Mouse (Mus musculus) spleen, embryonic (tissue): ENCODE results near the gene Taok1.

Experiments
- CTCF ChIA-PET: fragments of 350-600 bp; sonication (Branson Sonifier 250); formaldehyde crosslinking; loops from one replicate; lab custom pipeline; 2022; lab: Charles Lee

Gene Taok1

DNA sequence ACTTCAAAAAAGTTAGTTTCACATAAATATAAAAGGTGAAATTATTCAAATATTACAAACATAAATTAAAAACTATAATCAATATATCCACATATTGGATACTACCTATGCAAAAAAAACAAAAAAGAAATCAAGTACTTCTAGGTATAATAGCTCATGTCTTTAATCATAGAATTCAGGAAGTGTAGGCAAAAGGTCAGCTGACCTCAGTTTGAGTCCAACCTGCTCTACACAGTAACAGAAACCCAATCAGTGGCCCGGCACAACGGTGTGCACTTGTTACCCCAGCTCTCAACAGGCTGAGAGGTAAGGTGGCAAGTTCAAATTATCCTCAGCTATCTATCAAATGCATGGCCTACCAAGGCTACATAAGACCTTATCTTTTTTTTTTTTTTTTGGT, 16.8 kb downstream of the Taok1 start:
- CTCF ChIA-PET: interaction anchor here (0.6 to 0.7 kb wide), 4 partner anchors 13 to 602 kb away, joined by 3 to 7 read pairs (median 6); no protein-coding TSS in a partner anchor

GRCm38 (mm10) chr11:77585201-77585600, 22.4 kb downstream of the Taok1 start:
- CTCF ChIA-PET: no interaction called here

DNA sequence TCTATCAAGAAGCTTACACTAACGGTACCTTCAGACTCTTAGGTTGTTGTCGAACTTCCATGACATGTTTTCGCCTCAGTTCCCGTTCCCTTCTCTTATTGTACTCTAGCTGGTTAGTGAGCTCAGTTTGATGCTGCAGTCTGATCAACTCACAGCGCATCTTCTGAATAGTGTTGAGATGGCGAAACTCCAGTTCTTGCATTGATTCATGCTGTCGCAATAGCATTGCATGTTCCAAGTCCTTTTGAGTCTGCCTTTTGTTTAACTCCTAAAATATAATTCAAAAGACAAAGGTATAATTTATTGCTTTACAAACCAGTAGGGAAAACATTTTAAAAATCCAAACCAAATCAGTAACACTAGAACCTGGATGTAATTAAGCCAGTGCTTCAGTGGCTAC, 62.4 kb downstream of the Taok1 start:
- CTCF ChIA-PET: interaction anchor here (0.6 kb wide), 1 partner anchor 31 kb away, joined by 3 read pairs; no protein-coding TSS in a partner anchor

DNA sequence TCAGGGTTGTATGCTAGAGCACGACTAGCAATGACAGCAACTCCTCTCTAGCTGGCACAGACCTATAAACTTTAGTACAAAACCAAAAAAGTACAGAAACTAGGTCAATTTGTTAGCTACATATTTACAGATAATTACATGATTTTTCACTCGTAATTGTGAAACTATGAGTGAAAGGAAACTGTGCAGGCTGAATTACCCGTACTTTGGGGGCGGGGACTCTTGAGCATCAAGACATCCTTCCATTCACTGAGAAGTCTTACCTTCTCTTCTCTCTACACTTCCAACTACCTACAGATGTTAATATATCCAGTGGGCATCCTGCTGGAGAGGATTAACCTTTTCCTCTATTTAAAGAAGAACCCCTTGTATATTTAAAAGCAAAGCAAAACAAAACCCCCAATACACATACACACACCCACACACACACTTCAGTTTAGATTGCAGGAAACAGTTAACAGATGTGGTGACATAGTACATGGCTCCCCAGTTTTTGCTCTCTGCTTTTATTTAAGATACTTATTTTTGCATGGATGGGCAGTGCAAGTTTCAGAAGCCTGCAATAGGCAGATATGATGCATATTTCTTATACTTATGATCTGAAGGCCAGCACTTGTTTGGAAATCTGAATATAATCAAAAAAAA, 75.3 kb downstream of the Taok1 start:
- CTCF ChIA-PET: no interaction called here

GRCm38 (mm10) chr11:77530862-77531261, 76.8 kb downstream of the Taok1 start:
- CTCF ChIA-PET: no interaction called here

GRCm38 (mm10) chr11:77529644-77530043, 78.0 kb downstream of the Taok1 start:
- CTCF ChIA-PET: no interaction called here

- CTCF ChIA-PET: interaction anchor here (1.4 kb wide), 1 partner anchor 72 kb away, joined by 4 read pairs; no protein-coding TSS in a partner anchor
Observed at GRCm38 (mm10) chr11:77528420-77528819, 79.2 kb downstream of the Taok1 start.

- CTCF ChIA-PET: no interaction called here
Observed at GRCm38 (mm10) chr11:77525804-77526486, 81.7 kb downstream of the Taok1 start.

DNA sequence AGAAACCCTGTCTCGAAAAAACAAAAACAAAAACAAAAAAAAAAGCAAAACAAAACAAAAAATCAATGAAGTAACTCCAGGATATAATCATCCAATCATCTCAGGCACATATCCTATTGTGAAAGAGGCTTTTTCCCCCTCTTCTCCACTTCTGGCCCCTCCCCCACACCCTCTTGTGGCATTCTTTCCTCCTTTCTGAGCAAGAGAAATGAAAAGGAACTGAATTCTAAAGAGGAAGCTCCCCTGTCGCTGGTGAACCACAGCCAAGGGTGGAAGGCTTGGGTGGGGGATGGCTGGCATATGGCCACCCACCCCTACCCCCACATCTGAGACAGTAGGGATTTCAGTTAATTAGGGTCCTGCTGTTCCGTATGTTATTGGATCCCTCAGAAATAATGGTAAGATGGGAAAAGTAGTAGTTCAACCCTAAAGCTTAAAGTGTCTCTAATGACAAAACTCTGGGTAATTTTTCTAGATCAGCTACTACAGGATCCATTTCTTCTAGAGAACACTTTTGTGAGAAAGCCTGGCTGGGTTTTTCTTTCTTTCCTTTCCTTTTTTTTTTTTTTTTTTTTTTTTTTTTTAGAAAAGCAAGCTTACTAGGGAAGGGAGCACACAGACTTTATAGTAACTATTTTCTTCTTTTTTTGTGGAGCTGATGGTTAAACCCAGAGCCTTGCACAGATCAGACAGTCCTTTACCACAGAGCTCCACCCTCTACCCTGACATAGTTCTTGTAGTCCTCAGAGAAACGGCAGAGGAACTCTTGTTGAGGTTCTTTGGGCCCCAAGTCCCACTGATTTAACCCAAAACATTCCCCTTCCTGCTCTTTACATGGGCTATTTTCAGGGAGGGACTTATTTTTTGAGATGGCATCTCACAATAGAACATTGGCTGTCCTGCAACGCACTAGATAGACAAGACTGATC, 86.8 kb downstream of the Taok1 start:
- CTCF ChIA-PET: interaction anchor here (0.6 to 1.4 kb wide), 2 partner anchors 14 to 85 kb away, joined by 4 to 7 read pairs; no protein-coding TSS in a partner anchor

GRCm38 (mm10) chr11:77519043-77519442, 88.6 kb downstream of the Taok1 start, which contains the start of gene Gm10392:
Gene Gm10392 (minus strand): TSS chr11:77519198.
- CTCF ChIA-PET: no interaction called here

- CTCF ChIA-PET: no interaction called here
Observed at GRCm38 (mm10) chr11:77518051-77518798, 89.4 kb downstream of the Taok1 start.

- CTCF ChIA-PET: no interaction called here
Observed at GRCm38 (mm10) chr11:77516553-77517425, 90.8 kb downstream of the Taok1 start.

DNA sequence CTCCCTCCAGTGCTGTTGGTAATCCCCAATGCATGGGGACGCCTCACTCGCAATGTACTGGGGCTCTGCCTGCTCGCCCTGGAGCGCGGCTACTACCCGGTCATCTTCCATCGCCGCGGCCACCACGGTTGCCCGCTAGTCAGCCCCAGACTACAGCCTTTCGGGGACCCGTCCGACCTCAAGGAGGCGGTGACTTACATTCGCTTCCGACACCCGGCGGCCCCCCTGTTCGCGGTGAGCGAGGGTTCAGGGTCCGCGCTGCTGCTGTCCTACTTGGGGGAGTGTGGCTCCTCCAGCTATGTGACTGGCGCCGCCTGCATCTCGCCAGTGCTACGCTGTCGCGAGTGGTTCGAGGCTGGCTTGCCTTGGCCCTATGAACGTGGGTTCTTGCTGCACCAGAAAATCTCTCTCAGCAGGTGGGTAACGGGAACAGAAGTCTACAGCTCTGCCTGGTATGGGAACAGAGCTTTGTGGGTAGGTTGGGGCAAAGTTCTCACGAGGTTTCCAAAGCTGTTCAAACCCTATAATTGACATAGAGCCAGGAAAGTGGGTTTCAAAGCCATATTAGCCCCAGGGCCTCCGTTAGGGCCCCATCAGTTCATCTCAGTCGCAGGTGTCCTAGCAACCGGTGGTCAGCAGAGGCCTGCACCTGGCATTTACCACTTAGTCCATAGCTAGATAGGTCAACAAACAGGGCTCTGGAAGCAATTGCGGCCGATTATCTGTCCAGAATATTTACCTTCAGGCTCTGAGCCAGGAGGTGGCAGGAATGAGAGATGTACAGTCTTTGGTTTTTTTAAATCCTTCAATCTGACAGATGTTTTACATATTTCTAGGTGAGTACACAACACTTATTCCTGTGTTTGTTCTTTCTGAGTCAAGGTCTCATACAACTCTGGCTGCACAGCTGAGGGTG, 91.7 kb downstream of the Taok1 start, which contains the start of gene Trp53i13:
TSS of gene Trp53i13 (minus strand) at position 344 of the 916 bp plus-strand sequence.
- CTCF ChIA-PET: interaction anchor here (1.0 kb wide), 1 partner anchor 24 kb away, joined by 4 read pairs; no protein-coding TSS in a partner anchor

DNA sequence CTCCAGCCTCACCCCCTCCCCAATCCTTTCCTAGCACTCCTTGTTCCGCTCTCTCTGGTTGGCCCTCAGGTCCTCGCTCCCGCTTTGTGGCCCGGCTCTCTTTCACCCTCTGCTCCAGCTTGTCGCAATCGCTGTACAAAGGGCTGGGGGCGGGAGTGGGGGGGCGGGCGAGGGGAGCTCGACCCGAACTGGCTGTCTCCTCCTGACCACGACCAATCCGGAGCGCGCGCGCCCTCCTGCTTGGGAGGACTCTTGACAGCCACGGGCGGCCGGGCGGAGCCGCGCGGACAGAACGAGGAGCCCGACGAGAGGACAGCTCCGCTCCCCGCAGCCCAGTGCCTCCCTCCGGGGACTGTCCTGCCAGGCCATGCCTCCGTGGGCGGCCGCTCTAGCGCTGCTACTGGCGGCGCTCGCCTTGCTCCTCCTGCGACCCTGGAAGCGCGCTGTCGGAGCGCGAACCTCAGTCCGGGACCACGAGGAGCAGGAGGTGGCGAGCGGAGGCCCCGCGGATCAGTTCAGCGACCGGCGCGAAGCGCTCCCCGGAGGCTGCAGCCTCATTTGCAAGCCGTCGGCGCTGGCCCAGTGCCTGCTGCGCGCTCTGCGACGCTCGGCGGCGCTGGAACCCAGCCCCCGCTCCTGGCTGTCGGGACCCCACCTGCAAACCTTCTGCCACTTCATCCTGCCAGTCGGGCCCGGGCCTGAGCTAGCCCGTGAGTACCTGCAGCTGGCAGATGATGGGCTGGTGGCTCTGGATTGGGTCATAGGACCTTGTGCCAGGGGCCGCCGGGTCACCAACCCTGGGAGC, 92.6 kb downstream of the Taok1 start, which contains the start of gene Abhd15:
TSS of gene Abhd15 (plus strand) at position 290 of the 805 bp plus-strand sequence.
- CTCF ChIA-PET: interaction anchor here (1.0 kb wide), 1 partner anchor 24 kb away, joined by 4 read pairs; no protein-coding TSS in a partner anchor

DNA sequence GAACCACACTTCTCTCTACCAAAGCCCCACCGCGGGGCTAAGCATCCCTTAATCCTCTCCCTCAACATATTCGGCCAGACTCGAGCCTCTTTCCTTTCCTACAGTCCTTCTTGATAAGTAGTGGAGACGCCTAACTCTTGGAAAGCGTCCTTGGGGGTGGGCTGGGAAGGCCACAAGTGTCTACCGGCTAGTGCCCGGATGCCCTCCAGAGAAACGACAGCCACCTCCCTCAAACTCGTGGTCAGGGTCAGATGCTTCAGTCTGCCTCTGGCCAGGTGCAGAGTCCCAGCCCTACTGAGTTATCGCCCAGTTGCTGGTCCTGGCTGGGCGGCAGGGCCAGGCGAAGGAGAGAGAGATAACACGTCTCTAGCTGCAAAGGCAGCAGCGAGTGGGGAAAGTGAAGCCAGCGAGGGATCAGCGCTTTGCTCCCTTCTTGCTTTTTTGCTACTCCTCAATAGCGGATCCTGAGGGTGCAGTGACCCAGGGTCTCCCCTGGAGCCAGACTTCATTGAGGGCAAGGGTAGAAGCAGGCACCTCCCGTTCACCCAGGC, 93.3 kb downstream of the Taok1 start:
- CTCF ChIA-PET: interaction anchor here (0.5 kb wide), 1 partner anchor 191 kb away, joined by 5 read pairs; no protein-coding TSS in a partner anchor

DNA sequence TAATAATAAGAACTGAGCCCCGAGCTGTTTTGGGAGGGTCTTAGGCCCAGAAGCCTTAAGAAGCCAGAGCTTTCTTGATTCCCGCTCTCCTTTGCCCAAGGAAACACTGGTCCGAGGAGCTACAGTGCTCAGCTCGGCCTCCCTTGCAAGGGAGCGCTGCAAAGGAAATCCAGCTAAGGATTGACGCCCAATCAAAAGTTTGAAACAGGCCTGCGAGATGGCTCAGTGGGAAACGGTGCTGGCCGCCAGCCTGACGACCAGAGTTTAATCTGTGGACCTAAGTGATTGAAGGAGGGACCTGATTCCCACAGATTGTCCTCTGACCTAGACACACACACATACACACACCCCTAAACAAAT, 93.8 kb downstream of the Taok1 start:
- CTCF ChIA-PET: interaction anchor here (0.5 to 0.6 kb wide), 2 partner anchors 191 to 745 kb away, joined by 4 to 5 read pairs; no protein-coding TSS in a partner anchor
